Mouse (Mus musculus) embryonic facial prominence, embryonic 10.5 days (tissue): ENCODE results near the gene Mettl16. TPM values are rescaled to one million over a fixed set of nuclear protein-coding genes. Genes with fewer than 3 reads are reported as not detected.
A peak's percentile ranks its signal among the peaks of the same experiment; 100 is the strongest.

Source experiments
- DNase-seq: peaks from one replicate; pipeline ENCODE4 v3.0.0-alpha.2; 2017; ENCODE audit warnings: low spot score
- H3K27ac ChIP-seq: fragments of 300-500 bp; sonication (generic); replicated peaks from 2 replicates; pipeline ENCODE4 v1.5.1; 2016; ENCODE audit warnings: mild to moderate bottlenecking
- H3K27me3 ChIP-seq: fragments of 300-500 bp; sonication (generic); replicated peaks from 2 replicates; pipeline ENCODE4 v1.6.1; 2016; ENCODE audit warnings: low read depth, mild to moderate bottlenecking; ENCODE audit not compliant: poor library complexity, severe bottlenecking
- H3K36me3 ChIP-seq: fragments of 300-500 bp; sonication (generic); replicated peaks from 2 replicates; pipeline ENCODE4 v1.6.1; 2016; ENCODE audit warnings: mild to moderate bottlenecking, moderate library complexity
- H3K4me1 ChIP-seq: fragments of 300-500 bp; sonication (generic); 2 replicates; pipeline ENCODE4 v1.6.1; 2016
- H3K4me3 ChIP-seq: fragments of 300-500 bp; sonication (generic); 2 replicates; pipeline ENCODE4 v1.5.1; 2016; ENCODE audit warnings: mild to moderate bottlenecking, moderate library complexity
- H3K9me3 ChIP-seq: fragments of 300-500 bp; sonication (generic); 2 replicates; pipeline ENCODE4 v1.6.1; 2016; ENCODE audit warnings: mild to moderate bottlenecking
- WGBS: fragments of 180-500 bp; shearing (Covaris S2); methylation state at CpG from one replicate; pipeline ENCODE4 v1.1.7; 2016; 5-methylcytosine and 5-hydroxymethylcytosine counted together
- polyA plus RNA-seq: library from polyadenylated mRNA; unstranded; fragments of >200 nt; fragmentation: Nextera tagmentation; extraction: Ambion mirVana; gene quantifications from 2 replicates; pipeline ENCODE4 v1.2.1, GENCODE M21; 2016

Gene Mettl16
- polyA plus RNA-seq, 1 experiment from 2014 or later: 73.0 TPM

DNA sequence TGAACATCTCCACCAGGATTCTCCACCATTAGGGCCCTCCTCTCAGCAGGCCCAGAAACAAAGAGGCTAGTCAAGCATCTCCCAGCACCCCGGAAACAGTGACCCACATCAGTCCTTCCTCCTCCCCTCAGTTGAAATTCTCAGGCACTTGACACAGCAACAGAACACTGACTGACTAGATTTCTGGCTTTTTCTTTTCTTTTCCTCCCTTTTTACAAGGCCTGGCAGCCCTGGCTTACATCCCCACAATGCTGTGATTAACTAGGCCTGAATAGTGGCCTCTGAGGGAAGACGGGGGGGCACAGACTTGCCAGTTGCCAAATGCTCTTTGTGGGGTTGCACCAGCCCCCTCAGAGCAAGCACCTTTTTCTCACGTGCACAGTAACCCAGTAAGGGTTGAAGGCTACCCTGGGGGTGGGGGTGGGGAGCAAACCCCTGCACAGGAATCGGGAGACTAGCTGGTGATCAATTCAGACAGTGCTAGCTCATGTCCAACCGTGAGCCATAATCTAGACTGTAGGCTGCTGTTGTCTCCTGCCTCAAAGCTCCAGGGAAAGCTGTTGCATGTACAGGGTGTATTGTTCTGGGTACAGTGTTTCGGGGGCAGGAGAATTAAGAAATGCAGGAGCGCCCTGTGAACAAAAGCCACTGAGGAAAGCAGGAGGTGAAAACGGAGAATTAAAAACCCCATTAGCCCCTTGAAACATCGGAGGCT, 19.1 kb upstream of the Mettl16 start:
- Histone ChIP-seq H3K27ac (peak overlapping the region; percentile 54), H3K4me3 (no peak overlapping the region), H3K9me3 (no peaks in the 10 kb centered on the region), H3K36me3 (no peaks in the 10 kb centered on the region), H3K27me3 (no peaks in the 10 kb centered on the region), H3K4me1 (peaks cover 13% of the 10 kb centered on the region)
- WGBS: 60% methylated on average over 9 of the region's 9 CpGs
- no peak for DNase-seq

DNA sequence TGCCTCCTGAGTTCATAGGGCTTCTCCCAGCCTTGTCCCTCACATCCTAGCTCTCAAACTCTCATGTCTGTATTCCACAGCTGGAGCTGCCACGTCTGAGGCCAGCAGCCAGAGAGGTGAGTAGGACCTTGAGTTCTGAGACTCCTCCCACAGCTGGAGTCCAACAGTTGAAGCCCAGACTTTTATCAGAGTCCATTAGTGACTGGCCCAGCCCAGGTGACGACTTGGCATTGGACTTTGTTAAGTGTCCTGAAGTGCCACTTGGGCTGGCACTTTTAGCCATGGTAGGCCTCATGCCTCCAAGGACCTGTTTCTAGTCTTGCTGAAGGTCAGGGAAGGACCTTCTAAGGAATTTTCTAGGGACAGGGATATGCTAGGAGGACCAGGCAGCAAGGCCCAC, 14.0 kb upstream of the Mettl16 start:
- H3K4me3 ChIP-seq: no peak overlapping the region
- no peak for DNase-seq
- H3K27me3 ChIP-seq: no peaks in the 10 kb centered on the region
- no peak overlapping the region for H3K27ac ChIP-seq
- peaks cover 6% of the 10 kb centered on the region for H3K4me1 ChIP-seq
- no peaks in the 10 kb centered on the region for H3K36me3 ChIP-seq
- H3K9me3 ChIP-seq: no peaks in the 10 kb centered on the region
- WGBS: 67% methylated on average over 2 of the region's 2 CpGs

DNA sequence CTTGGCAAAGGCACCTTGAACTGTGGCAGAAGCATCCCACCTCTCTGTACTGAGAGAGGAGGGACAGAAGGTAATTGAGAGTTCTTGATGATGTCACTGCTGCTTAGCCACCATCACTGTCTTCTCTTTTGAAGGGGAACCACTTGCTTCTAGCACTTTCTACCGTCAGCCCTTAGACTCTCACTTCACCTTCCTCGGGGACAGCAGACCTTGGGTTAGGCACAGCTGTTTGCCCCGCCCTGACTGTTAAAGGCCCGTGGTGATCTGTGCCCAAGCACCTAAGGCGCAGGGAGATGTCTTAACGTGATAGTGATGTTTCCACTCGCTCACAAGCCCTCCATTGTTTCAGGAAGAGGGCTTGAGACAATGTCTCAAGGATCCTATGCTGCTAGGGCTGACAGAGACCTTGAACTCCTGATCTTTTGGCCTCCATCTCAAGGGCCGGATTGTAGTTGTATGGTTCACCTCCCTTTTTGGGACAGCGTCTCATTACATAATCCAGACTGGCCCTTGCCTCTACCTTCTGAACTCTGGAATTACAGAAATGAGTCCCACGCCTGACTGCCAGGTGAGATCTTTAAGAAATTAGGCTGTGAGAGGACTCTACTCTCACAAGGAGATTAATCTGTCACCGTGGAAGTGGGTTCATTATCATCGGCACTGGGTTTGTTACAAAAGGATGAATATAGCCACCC, 9.5 kb upstream of the Mettl16 start:
- Histone ChIP-seq H3K27ac (no peak overlapping the region), H3K36me3 (no peaks in the 10 kb centered on the region), H3K9me3 (no peaks in the 10 kb centered on the region), H3K4me3 (no peak overlapping the region), H3K27me3 (no peaks in the 10 kb centered on the region), H3K4me1 (no peaks in the 10 kb centered on the region)
- WGBS: 73% methylated on average over 12 of the region's 12 CpGs
- no peak for DNase-seq

DNA sequence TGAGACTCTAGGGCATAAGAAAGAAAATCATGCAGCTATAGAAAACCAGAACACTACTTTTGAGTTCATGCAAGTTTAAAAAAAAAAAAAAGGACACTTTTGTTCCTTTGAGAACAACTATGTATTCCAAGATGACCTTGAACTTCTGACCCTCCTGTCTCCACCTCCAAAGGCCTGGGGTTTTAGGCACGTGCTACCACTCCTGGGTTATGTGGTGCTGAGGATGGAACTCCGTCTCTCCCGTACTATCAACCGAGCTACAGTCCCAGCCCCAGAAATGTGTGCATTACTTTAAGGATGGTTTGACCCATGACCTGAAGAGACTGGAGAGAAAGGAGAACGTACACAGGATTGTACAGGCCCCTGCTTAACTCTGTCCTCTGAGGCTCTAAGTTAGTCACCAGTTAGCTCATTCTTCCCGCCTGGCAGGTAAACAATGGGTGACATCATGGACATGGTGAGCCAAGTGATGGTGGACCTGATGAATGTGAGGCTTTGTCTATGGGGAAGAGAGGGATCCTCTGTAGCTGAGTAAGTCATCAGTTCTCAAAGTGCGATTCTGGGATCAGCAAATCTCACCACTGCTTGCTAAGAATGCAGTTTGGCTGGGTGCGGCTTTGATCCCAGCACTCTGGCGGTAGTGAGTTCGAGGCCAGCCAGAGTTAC, 6.5 kb upstream of the Mettl16 start:
- Histone ChIP-seq H3K4me3 (no peak overlapping the region), H3K4me1 (no peaks in the 10 kb centered on the region), H3K27ac (no peak overlapping the region), H3K9me3 (no peaks in the 10 kb centered on the region), H3K36me3 (no peaks in the 10 kb centered on the region), H3K27me3 (no peaks in the 10 kb centered on the region)
- no peak for DNase-seq
- 81% methylated on average over 10 of the region's 10 CpGs for WGBS

DNA sequence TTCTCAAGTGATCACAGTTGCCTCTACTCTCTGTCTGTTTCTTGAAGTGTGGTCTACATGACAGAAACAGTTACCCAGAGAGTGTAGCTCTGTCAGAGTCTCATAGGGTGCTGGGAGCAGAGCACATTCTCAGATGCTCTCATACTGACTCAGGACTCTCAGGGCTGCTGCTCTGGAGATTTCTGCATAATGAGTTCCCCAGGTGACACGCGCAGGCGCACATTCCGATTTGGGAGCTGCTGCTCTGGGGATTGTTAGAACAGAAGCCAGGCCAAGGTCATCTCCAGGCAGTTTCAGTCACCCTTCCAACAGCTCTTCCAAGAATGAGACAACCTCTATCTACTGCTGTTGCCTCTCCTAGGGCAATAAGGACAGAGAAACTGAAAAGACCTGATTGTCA, 3.2 kb upstream of the Mettl16 start:
- Histone ChIP-seq H3K27me3 (no peaks in the 10 kb centered on the region), H3K4me1 (peaks cover 17% of the 10 kb centered on the region), H3K36me3 (no peaks in the 10 kb centered on the region), H3K27ac (no peak overlapping the region), H3K9me3 (no peaks in the 10 kb centered on the region), H3K4me3 (no peak overlapping the region)
- WGBS: 94% methylated on average over 4 of the region's 4 CpGs
- DNase-seq: no peak

DNA sequence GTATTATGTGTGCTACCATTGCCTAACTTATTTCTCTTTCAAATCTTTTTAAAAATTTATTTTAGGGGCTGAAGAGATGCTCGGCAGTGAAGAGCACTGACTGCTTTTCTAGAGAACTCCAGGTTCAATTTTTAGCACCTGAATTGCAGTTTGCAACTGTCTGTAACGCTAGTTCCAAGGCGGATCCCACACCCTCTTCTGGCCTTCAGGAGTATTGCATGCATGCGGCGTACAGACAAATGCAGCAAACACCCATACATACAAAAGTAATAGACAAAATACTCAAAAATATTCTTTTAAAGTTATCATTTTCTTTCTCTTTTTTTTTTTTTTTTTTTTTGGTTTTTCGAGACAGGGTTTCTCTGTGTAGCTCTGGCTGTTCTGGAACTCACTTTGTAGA, 2.6 kb upstream of the Mettl16 start:
- peak; percentile 47 for DNase-seq
- WGBS: 33% methylated on average over 6 of the region's 6 CpGs
- Histone ChIP-seq H3K4me1 (peaks cover 17% of the 10 kb centered on the region), H3K9me3 (no peaks in the 10 kb centered on the region), H3K36me3 (peaks cover 2% of the 10 kb centered on the region), H3K27ac (no peak overlapping the region), H3K4me3 (no peak overlapping the region), H3K27me3 (no peaks in the 10 kb centered on the region)

DNA sequence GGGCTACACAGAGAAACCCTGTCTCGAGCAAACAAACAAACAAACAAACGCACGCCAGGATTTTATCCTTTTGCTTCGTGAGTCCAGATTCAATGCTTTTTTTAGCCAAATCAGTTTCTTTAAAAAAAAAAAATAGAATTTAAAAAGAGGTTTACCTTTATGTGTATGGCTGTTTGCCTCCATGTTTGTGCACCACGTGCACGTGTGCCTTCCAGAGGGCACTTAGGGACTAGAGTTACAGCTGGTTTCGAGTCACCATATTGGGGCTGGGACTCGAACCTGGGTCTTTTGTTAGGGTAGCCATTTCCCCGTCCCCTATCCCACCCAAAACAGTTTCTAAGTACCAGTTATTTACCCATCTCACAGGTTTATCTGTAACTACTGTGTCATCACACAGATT, 593 bp upstream of the Mettl16 start:
- H3K4me1 ChIP-seq: peaks cover 17% of the 10 kb centered on the region
- 78% methylated on average over 9 of the region's 9 CpGs for WGBS
- no peaks in the 10 kb centered on the region for H3K9me3 ChIP-seq
- peak overlapping the region; percentile 96 for H3K27ac ChIP-seq
- no peaks in the 10 kb centered on the region for H3K27me3 ChIP-seq
- peak overlapping the region; percentile 92 for H3K4me3 ChIP-seq
- H3K36me3 ChIP-seq: peaks cover 22% of the 10 kb centered on the region
- no peak for DNase-seq

DNA sequence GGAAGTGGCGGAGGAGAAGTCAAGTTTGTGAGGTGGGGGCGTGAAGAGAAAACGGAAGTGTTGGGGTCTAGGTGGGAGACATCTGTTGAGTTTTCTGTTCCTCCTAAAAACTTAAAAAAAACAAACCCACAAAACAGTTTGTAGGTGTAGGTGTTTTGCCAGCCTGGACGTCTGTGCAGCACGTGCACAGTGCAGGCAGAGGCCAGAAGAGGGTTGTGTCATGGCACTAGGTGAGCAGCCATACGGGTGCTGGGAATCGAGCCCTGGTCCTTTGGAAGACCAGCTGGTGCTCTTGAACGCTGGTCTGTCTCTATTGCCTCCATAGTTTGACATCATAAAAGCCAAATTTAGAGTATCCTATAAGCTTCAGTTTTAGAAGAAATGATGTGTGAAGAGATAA, 604 bp downstream of the Mettl16 start:
- H3K4me3 ChIP-seq: peak overlapping the region; percentile 92
- H3K4me1 ChIP-seq: peaks cover 17% of the 10 kb centered on the region
- peak; percentile 20 for DNase-seq
- H3K27ac ChIP-seq: peak overlapping the region; percentile 96
- no peaks in the 10 kb centered on the region for H3K27me3 ChIP-seq
- H3K36me3 ChIP-seq: peaks cover 34% of the 10 kb centered on the region
- H3K9me3 ChIP-seq: no peaks in the 10 kb centered on the region
- WGBS: 16% methylated on average over 8 of the region's 8 CpGs

DNA sequence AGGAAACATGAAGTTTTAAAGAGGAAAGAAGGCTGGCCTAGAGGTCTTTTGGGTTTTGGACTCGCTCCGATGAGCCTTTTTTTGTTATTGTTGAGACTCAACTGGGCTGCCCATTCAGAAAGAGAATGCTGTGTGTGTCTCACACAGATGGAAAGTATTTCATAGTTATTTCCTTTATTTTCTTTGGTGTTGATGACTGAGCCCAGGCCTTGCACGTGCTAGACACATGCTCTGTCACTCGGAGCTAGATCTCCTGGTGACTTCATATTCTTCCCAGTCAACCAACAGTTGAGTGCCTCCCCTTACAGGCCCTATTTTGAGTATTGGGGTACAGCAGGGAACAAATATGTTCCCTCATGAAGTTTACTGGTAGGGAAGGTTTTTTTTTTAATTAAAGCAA, 1.0 kb downstream of the Mettl16 start:
- peaks cover 17% of the 10 kb centered on the region for H3K4me1 ChIP-seq
- no peaks in the 10 kb centered on the region for H3K9me3 ChIP-seq
- H3K27me3 ChIP-seq: no peaks in the 10 kb centered on the region
- 66% methylated on average over 4 of the region's 4 CpGs for WGBS
- peak overlapping the region; percentile 96; the same call in 1 of the 2 replicates for H3K27ac ChIP-seq
- no peak for DNase-seq
- peaks cover 39% of the 10 kb centered on the region for H3K36me3 ChIP-seq
- H3K4me3 ChIP-seq: peak overlapping the region; percentile 92

DNA sequence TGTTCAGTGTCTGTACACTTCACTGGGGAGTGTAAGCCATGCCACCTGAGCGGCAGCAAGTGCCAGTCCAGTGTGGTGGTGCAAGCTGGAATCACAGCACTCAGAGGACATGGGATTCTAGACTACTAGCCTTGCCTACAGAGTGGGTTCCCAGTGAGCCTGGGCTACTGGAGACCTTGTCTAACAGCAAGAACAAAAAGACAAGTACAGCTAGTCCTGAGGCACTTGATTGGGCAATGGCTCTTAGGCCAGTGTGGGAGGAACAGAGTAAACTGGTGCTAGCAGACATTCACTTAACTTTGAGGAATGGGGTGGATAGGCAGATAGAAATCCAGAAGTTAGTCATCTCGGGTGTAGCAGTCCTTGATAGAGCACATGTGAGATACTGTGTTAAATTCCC, 1.8 kb downstream of the Mettl16 start:
- DNase-seq: no peak
- peaks cover 46% of the 10 kb centered on the region for H3K36me3 ChIP-seq
- H3K4me3 ChIP-seq: no peak overlapping the region
- no peaks in the 10 kb centered on the region for H3K27me3 ChIP-seq
- no peak overlapping the region for H3K27ac ChIP-seq
- H3K9me3 ChIP-seq: no peaks in the 10 kb centered on the region
- WGBS: 93% methylated on average over 2 of the region's 2 CpGs
- H3K4me1 ChIP-seq: peaks cover 17% of the 10 kb centered on the region

DNA sequence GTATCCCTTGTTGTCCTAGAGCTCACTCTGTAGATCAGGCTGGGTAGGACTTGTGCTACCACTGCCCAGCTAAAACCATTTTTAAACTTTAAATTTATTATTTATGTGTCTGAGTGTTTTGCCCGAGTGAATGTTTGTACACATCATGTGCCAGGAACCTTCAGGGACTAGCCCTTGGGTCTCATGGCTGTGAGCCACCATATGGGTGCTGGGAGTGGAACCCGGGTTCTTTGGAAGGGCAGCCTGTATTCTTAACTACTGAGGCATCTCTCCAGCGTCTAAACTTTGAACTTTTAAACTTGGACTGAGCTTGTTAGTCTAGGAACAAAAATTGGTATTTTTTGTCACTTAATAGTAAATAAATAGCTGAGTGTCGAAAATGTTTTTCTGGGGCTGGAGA, 22.2 kb downstream of the Mettl16 start:
- Histone ChIP-seq H3K9me3 (no peaks in the 10 kb centered on the region), H3K36me3 (peaks cover 97% of the 10 kb centered on the region), H3K27ac (no peak overlapping the region), H3K27me3 (no peaks in the 10 kb centered on the region), H3K4me3 (no peak overlapping the region), H3K4me1 (no peaks in the 10 kb centered on the region)
- WGBS: 94% methylated on average over 4 of the region's 4 CpGs
- no peak for DNase-seq

DNA sequence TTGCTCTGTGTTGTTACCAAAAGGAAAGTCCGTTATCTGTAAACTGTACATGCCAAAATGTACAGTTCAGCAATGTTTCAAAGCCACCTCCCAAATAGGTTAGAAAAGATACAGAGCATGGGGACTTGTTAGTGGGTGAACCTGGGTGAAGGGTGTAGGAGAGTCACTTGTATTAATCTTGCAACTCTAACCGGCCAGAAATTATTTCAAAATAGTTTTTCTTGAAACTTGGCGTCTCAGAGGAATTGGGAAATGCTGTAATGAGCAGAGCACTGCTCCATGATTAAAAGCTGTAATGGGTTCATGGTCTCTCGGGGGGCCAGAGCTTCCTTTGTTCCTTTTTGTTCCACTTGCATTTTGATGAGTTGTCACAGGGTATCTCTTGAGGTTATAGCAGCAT, 30.0 kb downstream of the Mettl16 start:
- Histone ChIP-seq H3K4me1 (no peaks in the 10 kb centered on the region), H3K27me3 (no peaks in the 10 kb centered on the region), H3K9me3 (no peaks in the 10 kb centered on the region), H3K4me3 (no peak overlapping the region), H3K36me3 (peaks cover 94% of the 10 kb centered on the region), H3K27ac (no peak overlapping the region)
- WGBS: 89% methylated on average over 4 of the region's 4 CpGs
- DNase-seq: no peak
